Mouse (Mus musculus) midbrain, postnatal 0 days (tissue): Measurements from ENCODE around the gene Zc3h18. TPM values are rescaled to one million over a fixed set of nuclear protein-coding genes. Genes with fewer than 3 reads are reported as not detected.

Source experiments
- ATAC-seq: fragments of 200-750 bp; cut with Nextera tagmentation; 2 replicates; pipeline ENCODE4 v1.8.0; 2017; ENCODE audit warnings: moderate number of reproducible peaks, mild to moderate bottlenecking, moderate TSS enrichment, moderate library complexity; ENCODE audit not compliant: low FRiP score
- DNase-seq: peaks from one replicate; pipeline ENCODE4 v3.0.0-alpha.2; 2015; ENCODE audit warnings: low spot score
- H3K27ac ChIP-seq: fragments of 300-500 bp; sonication (generic); 2 replicates; pipeline ENCODE4 v1.5.1; 2014; ENCODE audit warnings: low read depth, mild to moderate bottlenecking, low read length, mixed read lengths
- H3K27me3 ChIP-seq: fragments of 300-500 bp; sonication (generic); 2 replicates; pipeline ENCODE4 v1.6.1; 2014; ENCODE audit warnings: low read length, control low read depth, mixed read lengths; ENCODE audit not compliant: insufficient read depth
- H3K36me3 ChIP-seq: fragments of 300-500 bp; sonication (generic); 2 replicates; pipeline ENCODE4 v1.6.1; 2014; ENCODE audit warnings: low read length, control low read depth, mixed read lengths; ENCODE audit not compliant: insufficient read depth
- H3K4me1 ChIP-seq: fragments of 300-500 bp; sonication (generic); 2 replicates; pipeline ENCODE4 v1.6.1; 2014; ENCODE audit warnings: mild to moderate bottlenecking, control low read depth, antibody characterized with exemption, low read length, mixed read lengths; ENCODE audit not compliant: insufficient read depth
- H3K4me2 ChIP-seq: fragments of 300-500 bp; sonication (generic); 2 replicates; pipeline ENCODE4 v1.6.1; 2014; ENCODE audit warnings: low read depth, mild to moderate bottlenecking, low read length, mixed read lengths; ENCODE audit not compliant: poor library complexity, severe bottlenecking
- H3K4me3 ChIP-seq: fragments of 300-500 bp; sonication (generic); 2 replicates; pipeline ENCODE4 v1.5.1; 2014; ENCODE audit warnings: low read depth, mild to moderate bottlenecking, low read length, moderate library complexity
- H3K9ac ChIP-seq: fragments of 300-500 bp; sonication (generic); replicated peaks from 2 replicates; pipeline ENCODE4 v1.6.1; 2014; ENCODE audit warnings: mild to moderate bottlenecking, low read length, moderate library complexity, mixed read lengths; ENCODE audit not compliant: poor library complexity, severe bottlenecking
- H3K9me3 ChIP-seq: fragments of 300-500 bp; sonication (generic); 2 replicates; pipeline ENCODE4 v1.6.1; 2016; ENCODE audit warnings: low read length, control low read depth
- CTCF ChIP-seq: IDR thresholded peaks from 2 replicates; pipeline ENCODE4 v1.5.1; 2016; ENCODE audit warnings: antibody characterized with exemption, mild to moderate bottlenecking
- WGBS: fragments of 180-500 bp; shearing (Covaris S2); extraction: QIAGEN DNeasy Blood & Tissue Kit; methylation state at CpG from one replicate; pipeline ENCODE4 v1.1.7; 2014; 5-methylcytosine and 5-hydroxymethylcytosine counted together
- polyA plus RNA-seq: library from polyadenylated mRNA; unstranded; fragments of >200 nt; fragmentation: Nextera tagmentation; extraction: Ambion mirVana; gene quantifications from 2 replicates; pipeline ENCODE4 v1.2.1, GENCODE M21; 2015
- total RNA-seq: library from RNA; depleted of rRNA; stranded (reverse); fragments of >200 nt; gene quantifications from 2 replicates; pipeline ENCODE4 v1.2.3, GENCODE M21; 2014

The Zc3h18 gene
- total and polyA plus RNA-seq, 2 experiments from 2014 or later: 25.0 to 29.4 TPM

DNA sequence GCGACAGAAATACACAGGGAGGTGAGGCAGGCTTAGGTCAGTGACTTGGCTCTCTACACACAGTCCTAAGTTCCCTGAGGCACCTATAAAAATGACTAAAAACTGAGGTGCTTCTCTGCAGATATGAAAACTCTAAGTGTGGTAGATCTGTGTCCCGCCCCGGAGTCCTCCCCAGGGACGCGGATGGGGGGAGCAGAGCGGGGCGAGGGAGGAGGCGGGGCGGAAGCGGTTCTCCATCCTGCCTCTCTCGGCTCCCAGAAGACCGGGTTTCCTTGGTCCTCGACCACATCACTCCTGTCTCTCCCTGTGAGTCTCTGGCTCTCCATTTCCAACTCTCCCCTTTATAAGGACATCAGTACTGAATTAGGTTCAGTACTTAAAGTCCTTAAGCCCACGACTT, 32.7 kb upstream of the Zc3h18 start:
- peak overlapping the region; percentile 19; the same call in 1 of the 2 replicates for H3K4me3 ChIP-seq
- no peak for ATAC-seq
- no peak overlapping the region for H3K9ac ChIP-seq
- peaks cover under 1% of the 10 kb centered on the region; the same call in 1 of the 2 replicates for H3K27me3 ChIP-seq
- H3K36me3 ChIP-seq: no peaks in the 10 kb centered on the region
- no peak for DNase-seq
- H3K4me1 ChIP-seq: 0 out of 2 replicates have a peak, but pooled peaks cover 5% of the 10 kb centered on the region
- no peak for TF ChIP-seq CTCF
- H3K27ac ChIP-seq: no peak overlapping the region
- WGBS: 1% methylated on average over 10 of the region's 14 CpGs
- H3K9me3 ChIP-seq: no peaks in the 10 kb centered on the region
- H3K4me2 ChIP-seq: peak overlapping the region; percentile 39

DNA sequence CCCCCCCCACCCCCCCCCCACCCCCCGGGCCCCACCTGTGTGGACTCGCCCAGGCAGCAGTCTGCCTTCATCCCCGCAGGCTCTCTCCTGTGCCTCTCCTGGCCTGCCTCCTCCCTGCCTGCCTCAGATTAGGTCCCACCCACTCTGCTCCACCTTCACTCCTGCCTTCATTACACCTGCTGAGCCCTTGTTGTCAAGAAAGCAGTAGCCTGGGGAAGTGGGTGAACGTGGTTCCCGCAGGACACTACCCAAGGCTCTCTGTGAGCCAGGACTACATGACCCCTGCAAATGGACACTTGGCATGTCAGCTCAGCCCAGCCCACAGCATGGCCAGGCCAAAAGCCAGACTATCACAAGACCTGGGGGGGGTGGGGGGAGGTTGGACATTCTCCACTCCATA, 32.2 kb upstream of the Zc3h18 start:
- TF ChIP-seq CTCF: no peak
- no peak overlapping the region for H3K9ac ChIP-seq
- no peak overlapping the region for H3K27ac ChIP-seq
- no peaks in the 10 kb centered on the region for H3K9me3 ChIP-seq
- H3K27me3 ChIP-seq: no peaks in the 10 kb centered on the region; the same call in 1 of the 2 replicates
- H3K4me3 ChIP-seq: no peak overlapping the region
- no peak for ATAC-seq
- H3K4me1 ChIP-seq: 0 out of 2 replicates have a peak, but pooled peaks cover 5% of the 10 kb centered on the region
- 0% methylated on average over 2 of the region's 5 CpGs for WGBS
- no peak for DNase-seq
- no peaks in the 10 kb centered on the region for H3K36me3 ChIP-seq
- peak overlapping the region; percentile 39 for H3K4me2 ChIP-seq

DNA sequence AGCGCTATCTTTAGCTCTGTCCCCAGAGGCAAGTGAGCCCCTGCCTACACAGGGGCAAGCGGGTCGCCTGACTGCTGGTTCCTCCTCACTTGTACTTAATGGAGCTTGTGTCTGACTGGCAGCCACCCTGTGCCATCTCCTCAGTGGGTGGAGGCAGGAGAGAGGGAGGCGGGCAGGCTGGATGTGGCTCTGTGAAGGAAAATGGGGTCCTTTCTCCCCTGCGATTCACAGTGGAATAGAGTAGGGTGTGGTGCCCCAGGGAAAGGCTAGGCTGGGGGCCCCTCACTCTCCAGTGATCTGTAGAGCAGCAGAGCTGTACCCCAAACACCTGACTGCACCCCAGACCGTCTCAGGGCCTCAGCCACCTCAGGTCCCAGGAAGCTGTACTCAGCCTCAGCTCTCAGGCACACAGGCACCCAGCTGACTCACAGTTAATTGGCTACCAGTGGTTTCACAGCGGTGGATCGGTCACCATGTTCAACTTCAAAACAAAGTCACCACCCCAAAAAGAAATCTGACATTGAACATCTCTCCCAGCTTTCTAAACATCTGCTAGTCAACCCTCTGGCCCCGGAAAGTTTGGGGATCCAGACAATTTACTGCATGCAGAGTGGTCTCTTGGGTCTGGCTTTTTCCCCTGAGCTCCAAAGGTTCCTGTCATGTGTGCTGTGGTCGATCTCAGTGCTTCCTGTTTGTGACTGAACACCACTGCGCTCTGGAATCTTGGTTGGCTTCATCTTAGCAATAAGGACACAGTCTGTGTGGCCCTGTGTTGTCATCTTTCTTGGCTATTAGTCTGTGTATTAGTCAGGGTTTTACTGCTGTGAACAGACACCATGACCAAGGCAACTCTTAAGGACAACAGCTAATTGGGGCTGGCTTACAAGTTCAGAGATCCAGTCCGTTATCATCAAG, 31.0 kb upstream of the Zc3h18 start:
- Histone ChIP-seq H3K9me3 (no peaks in the 10 kb centered on the region), H3K4me2 (no peak overlapping the region), H3K4me1 (0 out of 2 replicates have a peak, but pooled peaks cover 5% of the 10 kb centered on the region), H3K9ac (no peak overlapping the region), H3K27me3 (no peaks in the 10 kb centered on the region; the same call in 1 of the 2 replicates), H3K36me3 (no peaks in the 10 kb centered on the region), H3K4me3 (no peak overlapping the region), H3K27ac (no peak overlapping the region)
- no peak for ATAC-seq
- TF ChIP-seq CTCF: no peak
- no peak for DNase-seq
- 63% methylated on average over 12 of the region's 12 CpGs for WGBS

DNA sequence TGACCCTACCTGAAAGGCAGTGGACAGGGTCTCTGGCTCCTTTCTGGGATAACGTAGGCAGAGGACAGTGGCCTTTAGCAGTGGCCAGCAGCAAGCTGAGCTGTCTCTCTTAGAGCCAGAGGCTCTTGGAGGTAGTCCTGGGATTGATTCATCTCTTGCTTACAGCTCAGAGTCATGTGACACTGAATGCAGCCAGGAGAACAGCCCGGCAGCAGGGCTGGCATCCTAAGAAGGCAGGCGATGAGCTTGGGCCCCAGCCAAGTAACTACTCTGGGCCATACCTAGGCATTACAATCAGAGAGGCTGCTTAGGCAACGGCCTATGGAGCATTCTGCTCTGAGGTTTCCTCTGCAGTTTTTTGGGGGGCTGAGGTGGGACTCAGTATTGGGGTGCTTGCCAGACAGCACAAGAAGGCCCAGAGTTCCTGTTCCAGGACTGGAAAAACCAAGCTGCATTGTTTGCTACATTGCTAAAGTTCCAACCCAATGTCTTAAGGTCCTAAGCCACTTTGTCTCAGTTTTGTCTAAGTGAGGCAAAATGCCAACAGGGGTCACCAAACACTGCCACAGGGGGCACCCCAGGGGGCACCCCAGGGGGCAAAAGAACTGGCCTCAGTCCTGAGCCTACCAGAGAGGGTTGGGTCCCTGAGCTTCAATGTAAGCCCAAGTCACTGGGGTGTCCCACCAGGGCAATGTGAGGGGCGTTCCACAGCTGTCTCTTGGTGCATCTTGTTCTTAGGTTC, 28.4 kb upstream of the Zc3h18 start:
- Histone ChIP-seq H3K4me3 (no peak overlapping the region), H3K27ac (no peak overlapping the region)
- WGBS: 55% methylated on average over 5 of the region's 5 CpGs

DNA sequence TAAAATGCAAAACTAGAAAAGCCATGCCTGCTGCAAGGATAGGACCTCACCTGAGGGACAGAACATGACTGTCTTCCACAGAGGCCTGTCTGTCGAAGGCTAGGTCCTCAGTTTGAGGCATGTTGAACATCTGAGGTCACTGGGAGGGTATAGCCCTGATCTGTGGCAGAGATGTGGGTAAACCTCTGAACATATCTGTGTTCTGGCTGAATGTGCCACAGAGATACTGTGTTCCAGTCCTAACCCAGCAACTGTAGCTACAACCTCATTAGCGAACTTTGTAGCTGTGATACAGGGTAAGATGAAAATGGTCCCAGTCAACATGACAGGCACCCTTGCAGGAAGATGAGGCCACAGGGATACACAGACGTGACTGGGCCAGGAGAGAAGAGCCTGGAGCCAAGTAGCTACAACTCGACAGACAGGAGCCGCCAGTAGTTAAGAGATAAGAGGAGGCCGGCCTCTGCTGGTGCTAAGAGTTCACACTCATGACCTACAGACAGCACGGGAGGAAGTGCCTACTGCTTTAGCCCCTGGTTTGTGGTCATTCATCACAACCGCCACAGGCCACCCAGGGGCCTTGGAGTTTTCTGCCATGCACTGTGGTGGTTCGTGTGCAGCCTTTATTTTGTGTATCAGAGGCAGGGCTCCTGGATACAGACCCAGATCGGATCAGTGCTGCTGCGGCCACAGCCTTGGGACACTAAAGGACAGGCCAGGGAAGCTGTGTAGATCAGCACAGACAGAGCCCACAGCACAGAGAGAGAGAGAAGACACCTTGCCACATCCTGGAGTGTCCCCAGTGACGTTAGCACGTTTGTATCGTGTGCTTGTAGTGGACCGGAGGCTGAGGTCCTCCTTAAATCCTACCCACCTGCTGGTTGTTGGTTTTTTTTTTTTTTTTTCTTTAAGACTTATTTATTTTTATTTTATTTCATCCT, 26.8 kb upstream of the Zc3h18 start:
- Histone ChIP-seq H3K4me3 (no peak overlapping the region), H3K4me2 (no peak overlapping the region), H3K9ac (no peak overlapping the region), H3K9me3 (no peaks in the 10 kb centered on the region), H3K27me3 (no peaks in the 10 kb centered on the region), H3K4me1 (0 out of 2 replicates have a peak, but pooled peaks cover 3% of the 10 kb centered on the region), H3K36me3 (no peaks in the 10 kb centered on the region), H3K27ac (no peak overlapping the region)
- TF ChIP-seq CTCF: no peak
- DNase-seq (no peak), ATAC-seq (no peak)
- WGBS: 42% methylated on average over 15 of the region's 15 CpGs

More for the DNA sequence above, 28.4 kb upstream of the Zc3h18 start:
- Histone ChIP-seq H3K9ac (no peak overlapping the region), H3K27me3 (no peaks in the 10 kb centered on the region), H3K36me3 (no peaks in the 10 kb centered on the region), H3K4me2 (no peak overlapping the region), H3K9me3 (no peaks in the 10 kb centered on the region), H3K4me1 (0 out of 2 replicates have a peak, but pooled peaks cover 5% of the 10 kb centered on the region)
- DNase-seq (peak; percentile 83), ATAC-seq (no peak)
- TF ChIP-seq CTCF: no peak
